13 mouse cellular contexts compared by ENCODE assay signal in genomic region chr13:21850696-21851095, GRCm38 (mm10). TPM values are rescaled to one million over a fixed set of nuclear protein-coding genes. Genes with fewer than 3 reads are reported as not detected.
DNase-seq lines count a peak whose midpoint lies in the region; ATAC-seq lines count a peak whose summit lies in the region.
"Not testable (repeated sequence)": the region's sequence is repeated elsewhere in the genome, so short reads cannot be mapped to it uniquely, and the experiment has no call there.
"Had no signal": no experiment of that assay in that cellular context is flagged by ENCODE, and none has a peak within 500 bp of the region (broad histone marks: within the 10 kb centered on the region; RNA-seq: fewer than 3 reads in every experiment).

No protein-coding gene starts in this region.

- not testable (repeated sequence) for H3K36me3 ChIP-seq in forebrain, embryonic 11.5 days (ENCODE audit: control insufficient read depth, insufficient read depth, low read length); heart, embryonic 15.5 days

- H3K4me1 ChIP-seq in forebrain, embryonic 11.5 days (replicated peaks; ENCODE audit: control insufficient read depth, insufficient read depth, low read length): not testable (repeated sequence)
- peaks cover 15% of the 10 kb centered on the region for H3K4me1 ChIP-seq in heart, embryonic 15.5 days (replicated peaks)

- DNase-seq in ES-CJ7 (ENCODE audit: low read depth, low spot score) (peak; percentile 43), R1 (ENCODE audit: low read depth, low spot score) (peak; percentile 58), ZHBTc4 (ENCODE audit: low read depth, low spot score) (peak; percentile 27)
- peak; percentile 21 for DNase-seq in forebrain, embryonic 11.5 days (ENCODE audit: low spot score)
- peak; percentile 89 for DNase-seq in heart, adult 11 months

- H3K9me3 ChIP-seq in forebrain, embryonic 11.5 days (ENCODE audit: control insufficient read depth, low read length); heart, embryonic 15.5 days (replicated peaks): not testable (repeated sequence)

- H3K4me3 ChIP-seq in forebrain, embryonic 11.5 days (ENCODE audit: low read depth, low read length); heart, embryonic 15.5 days: not testable (repeated sequence)

- H3K27me3 ChIP-seq in forebrain, embryonic 11.5 days (ENCODE audit: control insufficient read depth, insufficient read depth, low read length); heart, embryonic 15.5 days: not testable (repeated sequence)

- ATAC-seq in forebrain, embryonic 11.5 days (replicated peaks; ENCODE audit: low FRiP score); heart, embryonic 15.5 days (replicated peaks; ENCODE audit: insufficient number of reproducible peaks, insufficient read depth, low FRiP score, low read depth): not testable (repeated sequence)

- not testable (repeated sequence) for H3K4me2 ChIP-seq in forebrain, embryonic 11.5 days (ENCODE audit: low read depth, low read length, severe bottlenecking); heart, embryonic 15.5 days

- 43% methylated on average over 1 of the region's 1 CpGs for WGBS in forebrain, embryonic 11.5 days
- 41% methylated on average over 1 of the region's 1 CpGs for WGBS in heart, embryonic 15.5 days

- not testable (repeated sequence) for H3K27ac ChIP-seq in forebrain, embryonic 11.5 days (ENCODE audit: low read depth, low read length)
- 0 out of 2 replicates have a peak overlapping the region, but pooled peaks have one; percentile 15 for H3K27ac ChIP-seq in heart, embryonic 15.5 days

- not testable (repeated sequence) for H3K9ac ChIP-seq in forebrain, embryonic 11.5 days (ENCODE audit: low read length); heart, embryonic 15.5 days

RNA-seq across cellular contexts. Expression of gene Hist1h2br, which starts 17.2 kb away (rescaled TPM):
- polyA plus RNA-seq in forebrain, embryonic 11.5 days (2014; fragmentation: Nextera tagmentation; extraction: Ambion mirVana): 22.4 and 27.2 TPM in 2 replicates
- 7.8 TPM in 2 replicates for polyA plus RNA-seq in heart, embryonic 15.5 days (2015; fragmentation: Nextera tagmentation; extraction: Ambion mirVana)

RNA-seq across cellular contexts. Expression of gene Hist1h2ap, which starts 17.4 kb away (rescaled TPM):
- polyA plus RNA-seq in forebrain, embryonic 11.5 days (2014; fragmentation: Nextera tagmentation; extraction: Ambion mirVana): 5,982 and 6,086 TPM in 2 replicates
- 1,372 and 1,424 TPM in 2 replicates for polyA plus RNA-seq in heart, embryonic 15.5 days (2015; fragmentation: Nextera tagmentation; extraction: Ambion mirVana)

RNA-seq across cellular contexts. Expression of gene Hist1h4n, which starts 18.7 kb away (rescaled TPM):
- 14.3 and 14.6 TPM in 2 replicates for polyA plus RNA-seq in forebrain, embryonic 11.5 days (2014; fragmentation: Nextera tagmentation; extraction: Ambion mirVana)
- polyA plus RNA-seq in heart, embryonic 15.5 days (2015; fragmentation: Nextera tagmentation; extraction: Ambion mirVana): 6.2 and 11.6 TPM in 2 replicates
- polyA plus RNA-seq: Patski had no signal

RNA-seq across cellular contexts. Expression of gene Hist1h4m, which starts 39.1 kb away (rescaled TPM):
- polyA plus RNA-seq in forebrain, embryonic 11.5 days (2014; fragmentation: Nextera tagmentation; extraction: Ambion mirVana): not detected in 2 replicates
- not detected in 2 replicates for polyA plus RNA-seq in heart, embryonic 15.5 days (2015; fragmentation: Nextera tagmentation; extraction: Ambion mirVana)
- polyA plus RNA-seq: brain, embryonic 14.5 days; C2C12; cerebellum, adult 2 months; G1E had no signal

RNA-seq across cellular contexts. Expression of gene Hist1h2ao, which starts 40.4 kb away (rescaled TPM):
- not detected in 2 replicates for polyA plus RNA-seq in forebrain, embryonic 11.5 days (2014; fragmentation: Nextera tagmentation; extraction: Ambion mirVana)
- 3.5 TPM in 1 of 2 replicates, not detected in the other for polyA plus RNA-seq in heart, embryonic 15.5 days (2015; fragmentation: Nextera tagmentation; extraction: Ambion mirVana)
- polyA plus RNA-seq: adrenal gland, adult 2 months; brain, embryonic 14.5 days; C2C12; CD4-positive, CD25-positive, alpha-beta regulatory T cell, adult 4 months; cerebellum, adult 2 months; Patski had no signal

Comparison
In these comparisons a context has a peak if more than half of its experiments do, and no peak if none do; other contexts are left out.
1. DNase-seq: peak in every context shown above with its lines; median percentile 89 in heart, adult 11 months; 58 in R1; 43 in ES-CJ7; 27 in ZHBTc4; 21 in forebrain, embryonic 11.5 days.